Mouse (Mus musculus) kidney, embryonic 14.5 days (tissue): ENCODE data around the gene Dclk2. TPM values are rescaled to one million over a fixed set of nuclear protein-coding genes. Genes with fewer than 3 reads are reported as not detected.

Experiments used
- ATAC-seq: fragments of 200-750 bp; cut with Nextera tagmentation; 2 replicates; pipeline ENCODE4 v1.8.0; 2017; ENCODE audit warnings: moderate number of reproducible peaks, mild to moderate bottlenecking, moderate TSS enrichment, moderate library complexity; ENCODE audit not compliant: low FRiP score, low TSS enrichment
- H3K27ac ChIP-seq: fragments of 300-500 bp; sonication (generic); 2 replicates; pipeline ENCODE4 v1.5.1; 2014; ENCODE audit warnings: low read depth, mild to moderate bottlenecking, low read length, moderate library complexity, mixed read lengths
- H3K27me3 ChIP-seq: fragments of 300-500 bp; sonication (generic); 2 replicates; pipeline ENCODE4 v1.6.1; 2014; ENCODE audit warnings: mild to moderate bottlenecking, low read length; ENCODE audit not compliant: control insufficient read depth, insufficient read depth
- H3K36me3 ChIP-seq: fragments of 300-500 bp; sonication (generic); 2 replicates; pipeline ENCODE4 v1.6.1; 2014; ENCODE audit warnings: low read length, mixed read lengths; ENCODE audit not compliant: control insufficient read depth, insufficient read depth
- H3K4me1 ChIP-seq: fragments of 300-500 bp; sonication (generic); 2 replicates; pipeline ENCODE4 v1.6.1; 2014; ENCODE audit warnings: low read length, mixed read lengths; ENCODE audit not compliant: control insufficient read depth, insufficient read depth
- H3K4me2 ChIP-seq: fragments of 300-500 bp; sonication (generic); replicated peaks from 2 replicates; pipeline ENCODE4 v1.6.1; 2014; ENCODE audit warnings: low read depth, mild to moderate bottlenecking, low read length
- H3K4me3 ChIP-seq: fragments of 300-500 bp; sonication (generic); 2 replicates; pipeline ENCODE4 v1.5.1; 2014; ENCODE audit warnings: mild to moderate bottlenecking, low read length
- H3K9ac ChIP-seq: fragments of 300-500 bp; sonication (generic); 2 replicates; pipeline ENCODE4 v1.6.1; 2014; ENCODE audit warnings: low read depth, mild to moderate bottlenecking, low read length, moderate library complexity
- H3K9me3 ChIP-seq: fragments of 300-500 bp; sonication (generic); 2 replicates; pipeline ENCODE4 v1.6.1; 2016; ENCODE audit warnings: low read length; ENCODE audit not compliant: control insufficient read depth
- WGBS: fragments of 180-500 bp; shearing (Covaris S2); extraction: QIAGEN DNeasy Blood & Tissue Kit; methylation state at CpG from one replicate; pipeline ENCODE4 v1.1.7; 2014; 5-methylcytosine and 5-hydroxymethylcytosine counted together
- polyA plus RNA-seq: library from polyadenylated mRNA; unstranded; fragments of >200 nt; fragmentation: Nextera tagmentation; extraction: Ambion mirVana; gene quantifications from 2 replicates; pipeline ENCODE4 v1.2.1, GENCODE M21; 2014

Dclk2 gene
- polyA plus RNA-seq, 1 experiment from 2014 or later, result 3.6 TPM

- no peaks in the 10 kb centered on the region for H3K36me3 ChIP-seq
- WGBS, result 88% methylated on average over 9 of the region's 9 CpGs
- H3K4me3 ChIP-seq, result no peak overlapping the region
- no peaks in the 10 kb centered on the region for H3K4me1 ChIP-seq
- H3K27ac ChIP-seq, result no peak overlapping the region
- H3K9me3 ChIP-seq, result no peaks in the 10 kb centered on the region
- ATAC-seq, result no peak
- H3K4me2 ChIP-seq, result no peak overlapping the region
- H3K27me3 ChIP-seq, result no peaks in the 10 kb centered on the region; the same call in 1 of the 2 replicates
- no peak overlapping the region for H3K9ac ChIP-seq
These were observed 116.4 kb downstream of the Dclk2 start for GRCm38 (mm10) chr3:86804265-86804664.

DNA sequence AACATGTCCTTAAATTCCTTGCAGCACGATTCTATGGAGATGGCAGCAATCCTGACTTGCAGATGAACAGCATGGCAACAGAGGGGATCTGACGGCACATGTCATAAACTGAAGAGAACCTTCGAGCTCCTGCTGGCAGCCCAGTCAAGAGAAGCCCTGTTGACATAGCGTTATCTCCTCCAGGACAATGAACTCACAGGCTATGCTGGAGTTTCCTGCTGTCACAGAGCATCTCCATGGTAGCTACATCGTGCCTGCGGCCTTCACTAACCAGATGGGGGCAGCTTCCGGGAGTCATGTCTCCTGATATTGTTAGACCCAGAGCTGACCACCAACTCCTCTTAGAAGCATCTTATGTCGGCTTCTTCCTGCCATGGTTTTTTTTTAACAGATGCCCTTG is 117.8 kb downstream of the Dclk2 start:
- Histone ChIP-seq H3K9me3 (no peaks in the 10 kb centered on the region), H3K27ac (no peak overlapping the region), H3K36me3 (no peaks in the 10 kb centered on the region), H3K9ac (no peak overlapping the region), H3K4me1 (no peaks in the 10 kb centered on the region), H3K27me3 (no peaks in the 10 kb centered on the region; the same call in 1 of the 2 replicates), H3K4me2 (no peak overlapping the region), H3K4me3 (no peak overlapping the region)
- WGBS, result 71% methylated on average over 8 of the region's 8 CpGs
- no peak for ATAC-seq

DNA sequence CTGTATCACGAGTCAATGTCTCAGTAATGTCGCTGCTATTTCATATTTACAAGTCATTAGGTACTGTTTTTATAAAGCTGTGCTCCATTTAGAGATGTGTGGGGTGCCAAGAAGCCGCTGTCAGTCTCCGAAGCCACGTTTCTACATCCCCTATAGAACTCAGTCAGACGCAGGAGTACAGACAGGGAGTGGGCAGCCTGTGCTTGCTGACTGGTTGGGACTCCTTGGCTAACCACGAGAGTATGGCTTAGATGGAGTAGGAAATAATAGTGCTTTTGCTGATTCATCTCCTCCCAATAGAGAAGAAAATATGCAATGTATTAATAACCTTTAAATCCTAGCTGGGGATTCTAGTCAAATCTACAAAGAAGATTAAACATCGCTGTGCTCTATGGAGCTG is 119.8 kb downstream of the Dclk2 start:
- ATAC-seq, result no peak
- no peaks in the 10 kb centered on the region for H3K36me3 ChIP-seq
- H3K4me1 ChIP-seq, result no peaks in the 10 kb centered on the region
- H3K4me3 ChIP-seq, result no peak overlapping the region
- H3K9ac ChIP-seq, result no peak overlapping the region
- no peaks in the 10 kb centered on the region; the same call in 1 of the 2 replicates for H3K27me3 ChIP-seq
- H3K27ac ChIP-seq, result no peak overlapping the region
- 80% methylated on average over 8 of the region's 8 CpGs for WGBS
- no peaks in the 10 kb centered on the region for H3K9me3 ChIP-seq
- no peak overlapping the region for H3K4me2 ChIP-seq

GRCm38 (mm10) chr3:86799041-86799440 is 121.6 kb downstream of the Dclk2 start:
- Histone ChIP-seq H3K36me3 (no peaks in the 10 kb centered on the region), H3K4me2 (no peak overlapping the region), H3K9me3 (no peaks in the 10 kb centered on the region), H3K27me3 (no peaks in the 10 kb centered on the region; the same call in 1 of the 2 replicates), H3K4me1 (no peaks in the 10 kb centered on the region), H3K9ac (no peak overlapping the region), H3K27ac (no peak overlapping the region), H3K4me3 (no peak overlapping the region)
- ATAC-seq, result no peak
- 92% methylated on average over 9 of the region's 9 CpGs for WGBS

GRCm38 (mm10) chr3:86797871-86798460 is 122.7 kb downstream of the Dclk2 start:
- WGBS, result 74% methylated on average over 13 of the region's 13 CpGs
- ATAC-seq, result no peak
- no peaks in the 10 kb centered on the region for H3K4me1 ChIP-seq

DNA sequence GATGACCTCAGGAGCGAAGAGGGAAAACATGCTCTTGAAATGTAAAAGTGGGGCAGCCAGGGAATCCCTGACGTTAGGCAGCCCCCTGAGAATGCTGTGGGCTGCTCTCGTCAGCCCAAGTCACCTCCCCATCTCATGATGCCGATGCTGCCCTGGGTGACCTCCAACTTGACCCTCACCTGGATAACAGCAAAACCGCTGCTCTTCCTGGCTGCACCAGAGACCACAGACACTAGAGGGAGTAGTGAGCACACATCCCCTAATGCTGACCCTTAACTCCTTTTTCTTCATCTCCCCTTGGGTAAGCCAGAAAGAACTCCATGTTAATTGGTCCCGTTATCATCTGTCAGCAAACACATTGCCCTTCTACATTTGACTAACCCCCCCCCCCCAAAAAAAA is 123.9 kb downstream of the Dclk2 start:
- H3K9me3 ChIP-seq, result no peaks in the 10 kb centered on the region
- H3K4me2 ChIP-seq, result no peak overlapping the region
- H3K9ac ChIP-seq, result no peak overlapping the region
- no peaks in the 10 kb centered on the region for H3K36me3 ChIP-seq
- 40% methylated on average over 6 of the region's 6 CpGs for WGBS
- H3K4me3 ChIP-seq, result no peak overlapping the region
- no peaks in the 10 kb centered on the region for H3K4me1 ChIP-seq
- no peak overlapping the region for H3K27ac ChIP-seq
- ATAC-seq, result no peak
- H3K27me3 ChIP-seq, result no peaks in the 10 kb centered on the region; the same call in 1 of the 2 replicates

More at GRCm38 (mm10) chr3:86797871-86798460, 122.7 kb downstream of the Dclk2 start:
- Histone ChIP-seq H3K36me3 (no peaks in the 10 kb centered on the region), H3K9me3 (no peaks in the 10 kb centered on the region), H3K27ac (no peak overlapping the region), H3K4me3 (no peak overlapping the region), H3K27me3 (no peaks in the 10 kb centered on the region; the same call in 1 of the 2 replicates), H3K9ac (no peak overlapping the region), H3K4me2 (no peak overlapping the region)

GRCm38 (mm10) chr3:86793720-86794191 is 126.9 kb downstream of the Dclk2 start:
- ATAC-seq, result no peak
- no peaks in the 10 kb centered on the region for H3K9me3 ChIP-seq
- H3K4me3 ChIP-seq, result no peak overlapping the region
- H3K4me1 ChIP-seq, result no peaks in the 10 kb centered on the region
- no peak overlapping the region for H3K4me2 ChIP-seq
- H3K27ac ChIP-seq, result no peak overlapping the region
- no peaks in the 10 kb centered on the region for H3K27me3 ChIP-seq
- no peaks in the 10 kb centered on the region for H3K36me3 ChIP-seq
- 61% methylated on average over 1 of the region's 1 CpGs for WGBS
- no peak overlapping the region for H3K9ac ChIP-seq

DNA sequence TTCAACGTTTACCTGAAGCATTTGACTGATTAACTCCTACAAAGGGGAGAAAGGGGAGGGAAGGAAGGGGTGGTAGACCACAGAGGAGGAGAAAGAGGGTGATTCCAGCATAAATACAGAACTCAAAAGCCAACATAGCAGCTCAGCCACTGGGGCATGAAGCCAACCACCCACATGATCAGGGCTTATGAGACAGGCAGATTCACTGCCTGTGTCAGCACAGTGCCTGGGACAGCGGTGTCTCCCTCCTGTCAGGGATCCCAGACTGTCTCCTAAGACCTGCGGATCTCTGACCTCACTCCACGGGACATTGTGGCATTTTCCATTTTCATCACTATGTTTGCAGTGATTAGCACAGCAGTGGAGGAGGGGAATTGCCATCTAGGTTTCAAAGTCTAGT is 127.4 kb downstream of the Dclk2 start:
- 52% methylated on average over 4 of the region's 4 CpGs for WGBS
- Histone ChIP-seq H3K27me3 (no peaks in the 10 kb centered on the region), H3K36me3 (no peaks in the 10 kb centered on the region), H3K4me1 (no peaks in the 10 kb centered on the region), H3K4me2 (no peak overlapping the region), H3K9me3 (no peaks in the 10 kb centered on the region), H3K27ac (no peak overlapping the region), H3K4me3 (no peak overlapping the region), H3K9ac (no peak overlapping the region)
- 0 out of 2 replicates have a peak, but pooled peaks have one; percentile 22 for ATAC-seq

DNA sequence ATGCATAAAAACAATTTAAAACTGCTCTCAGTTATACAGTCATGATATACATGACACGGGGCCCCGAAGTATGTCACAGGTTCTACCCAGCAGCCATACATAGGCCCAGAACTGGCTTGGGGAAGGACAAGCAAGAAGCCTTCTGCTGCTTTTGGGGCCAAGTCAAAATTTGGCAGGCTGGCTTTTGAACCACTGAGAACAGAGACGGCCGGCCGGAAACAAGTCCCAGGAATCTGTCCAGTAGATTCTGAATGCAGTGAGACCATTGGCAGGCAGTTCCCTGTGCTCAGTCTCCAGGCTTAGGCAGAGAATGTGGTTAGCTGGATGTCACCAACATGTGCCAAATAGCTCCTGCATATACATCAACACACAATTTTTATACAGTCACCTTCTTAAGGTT is 130.9 kb downstream of the Dclk2 start:
- no peaks in the 10 kb centered on the region for H3K36me3 ChIP-seq
- H3K4me2 ChIP-seq, result no peak overlapping the region
- ATAC-seq, result no peak
- no peak overlapping the region for H3K4me3 ChIP-seq
- WGBS, result 97% methylated on average over 5 of the region's 5 CpGs
- H3K9ac ChIP-seq, result no peak overlapping the region
- no peaks in the 10 kb centered on the region for H3K4me1 ChIP-seq
- H3K27ac ChIP-seq, result no peak overlapping the region
- H3K9me3 ChIP-seq, result no peaks in the 10 kb centered on the region
- no peaks in the 10 kb centered on the region for H3K27me3 ChIP-seq
